Mouse (Mus musculus) layer of hippocampus, adult 11-12 months (tissue): Measurements from ENCODE around the gene Mis18bp1.
"Not testable (repeated sequence)": the region's sequence is repeated elsewhere in the genome, so short reads cannot be mapped to it uniquely, and the experiment has no call there.

Experiments used
- DNase-seq: peaks from one replicate; pipeline ENCODE4 v3.0.0; 2022; ENCODE audit warnings: low spot score

The Mis18bp1 gene

GRCm38 (mm10) chr12:65172021-65172951 lies at the start of gene Mis18bp1:
Gene Mis18bp1 (minus strand): TSS chr12:65172604.
- peak; percentile 94 for DNase-seq

- DNase-seq: no peak
These were observed 44.0 kb upstream of the Mis18bp1 start for GRCm38 (mm10) chr12:65216404-65216840.

GRCm38 (mm10) chr12:65206431-65206830 lies 34.0 kb upstream of the Mis18bp1 start:
- DNase-seq: no peak

GRCm38 (mm10) chr12:65201812-65202211 lies 29.4 kb upstream of the Mis18bp1 start:
- no peak for DNase-seq

GRCm38 (mm10) chr12:65194003-65194530 lies 21.7 kb upstream of the Mis18bp1 start:
- DNase-seq: peak; percentile 5

DNA sequence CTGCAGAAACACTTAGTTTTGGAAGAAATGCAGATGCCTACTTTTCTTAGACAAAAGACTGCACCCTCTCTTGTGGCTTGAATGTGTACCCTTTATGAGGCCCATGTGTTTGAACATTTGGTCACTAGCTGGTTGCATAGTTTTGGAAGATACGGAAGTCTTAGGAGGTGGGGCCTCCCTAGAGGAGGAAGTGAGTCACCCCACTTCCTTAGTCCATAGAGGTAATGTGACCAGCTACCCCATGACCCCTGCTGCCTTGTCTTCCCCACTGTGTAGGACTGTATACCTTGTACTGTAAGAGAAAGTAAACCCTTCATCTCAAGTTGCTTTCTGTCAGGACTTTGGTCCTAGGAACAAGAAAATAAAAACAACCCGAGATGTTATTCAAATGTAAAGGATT lies 16.8 kb upstream of the Mis18bp1 start:
- no peak for DNase-seq

- DNase-seq: peak; percentile 19
These were observed 15.0 kb upstream of the Mis18bp1 start for GRCm38 (mm10) chr12:65187365-65187764.

DNA sequence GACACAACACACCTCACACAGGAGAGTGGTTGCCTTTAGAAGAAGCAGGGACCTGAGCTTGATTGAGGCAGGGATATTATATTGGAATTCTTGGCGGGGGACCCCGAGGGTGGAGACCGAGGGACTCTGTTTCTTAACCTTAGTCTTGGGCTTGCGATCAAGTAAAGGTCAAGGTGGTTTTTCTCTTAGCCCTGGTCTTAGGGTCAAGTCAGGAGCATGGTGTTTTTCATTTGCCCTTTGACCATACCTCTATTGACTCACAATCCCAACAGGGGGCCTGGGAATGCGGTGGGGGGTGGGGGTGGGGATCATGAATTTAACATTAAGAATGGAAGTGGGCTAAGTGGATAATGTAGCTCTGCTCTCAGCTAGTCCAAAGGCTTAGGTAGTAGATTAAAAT lies 1.3 kb upstream of the Mis18bp1 start:
- no peak for DNase-seq

- peak; percentile 65 for DNase-seq
These were observed 555 bp upstream of the Mis18bp1 start for GRCm38 (mm10) chr12:65172959-65173358.

DNA sequence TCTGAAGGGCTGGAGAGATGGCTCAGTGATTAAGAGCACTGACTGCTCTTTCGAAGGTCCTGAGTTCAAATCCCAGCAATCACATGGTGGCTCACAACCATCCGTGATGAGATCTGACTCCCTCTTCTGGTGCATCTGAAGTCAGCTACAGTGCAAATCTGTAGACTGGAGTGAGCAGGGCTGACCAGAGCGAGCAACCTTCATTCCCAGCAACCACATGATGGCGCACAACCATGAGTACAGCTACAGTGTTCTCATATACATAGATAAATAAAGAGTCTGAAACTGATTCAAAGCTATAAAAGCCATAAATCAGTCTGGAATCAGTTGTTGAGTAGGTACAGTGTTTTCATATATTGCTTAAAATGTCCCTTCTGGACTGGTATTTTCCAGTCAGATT lies 36.3 kb downstream of the Mis18bp1 start:
- not testable (repeated sequence) for DNase-seq

GRCm38 (mm10) chr12:65119451-65119850 lies 53.0 kb downstream of the Mis18bp1 start:
- DNase-seq: no peak

- DNase-seq: no peak
These were observed 53.4 kb downstream of the Mis18bp1 start for GRCm38 (mm10) chr12:65118968-65119367.

GRCm38 (mm10) chr12:65114978-65115377 lies 57.4 kb downstream of the Mis18bp1 start:
- not testable (repeated sequence) for DNase-seq

DNA sequence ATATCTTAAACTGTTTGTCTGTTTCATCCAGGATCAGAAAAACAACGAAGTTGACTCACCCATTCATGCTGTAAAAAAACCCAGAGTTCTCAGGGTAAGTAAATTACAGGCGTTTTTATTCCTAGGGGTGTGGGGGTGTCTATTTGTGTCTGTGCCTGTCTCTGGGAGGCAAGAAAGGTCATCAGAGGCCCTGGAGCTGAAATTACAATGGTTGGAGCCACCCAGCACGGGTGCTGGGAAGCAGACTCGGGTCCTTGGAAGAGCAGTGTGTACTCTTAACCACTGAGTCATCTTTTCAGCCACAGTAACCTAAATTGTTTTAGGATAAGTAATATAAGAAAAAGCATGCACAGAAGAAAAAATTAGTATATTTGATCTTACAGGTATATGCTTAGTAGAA lies 58.5 kb downstream of the Mis18bp1 start:
- DNase-seq: no peak

GRCm38 (mm10) chr12:65112811-65113210 lies 59.6 kb downstream of the Mis18bp1 start:
- no peak for DNase-seq

- DNase-seq: no peak
These were observed 60.9 kb downstream of the Mis18bp1 start for GRCm38 (mm10) chr12:65111503-65111902.

DNA sequence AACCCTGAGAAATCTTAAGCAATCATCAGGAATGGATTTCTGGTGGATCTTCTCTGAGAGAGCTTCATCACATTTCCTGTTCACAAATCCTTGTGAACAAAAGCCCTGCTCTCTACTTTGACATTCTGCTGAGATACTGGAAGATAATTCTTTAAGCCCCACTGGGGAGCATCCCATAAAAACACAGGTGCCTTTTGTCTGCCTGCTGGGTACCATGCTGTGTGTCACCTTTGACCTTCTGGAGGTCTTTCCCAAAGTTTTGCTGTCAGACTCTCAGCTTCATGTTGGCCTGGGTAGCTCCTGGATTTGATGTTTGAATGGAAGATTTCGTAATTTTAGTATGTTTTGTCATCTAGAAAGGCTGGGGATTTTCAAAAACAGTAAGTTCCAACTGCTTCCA lies 63.7 kb downstream of the Mis18bp1 start:
- DNase-seq: no peak
